Mouse (Mus musculus): ENCODE data around the gene Frat1. TPM values are rescaled to one million over a fixed set of nuclear protein-coding genes. Genes with fewer than 3 reads are reported as not detected.
A peak's percentile ranks its signal among the peaks of the same experiment; 100 is the strongest.

The Frat1 gene
- polyA plus RNA-seq, 3 experiments from 2014 or later: 7.8 to 24.9 (median 21.2) TPM

- no peak for ATAC-seq
Observed at GRCm38 (mm10) chr19:41816915-41817314, 12.9 kb upstream of the Frat1 start.

- ATAC-seq: no peak
Observed at GRCm38 (mm10) chr19:41817325-41817724, 12.4 kb upstream of the Frat1 start.

GRCm38 (mm10) chr19:41818749-41819148 is 11.0 kb upstream of the Frat1 start:
- ATAC-seq: no peak

- ATAC-seq: no peak
Observed at GRCm38 (mm10) chr19:41821436-41821835, 8.3 kb upstream of the Frat1 start.

- ATAC-seq: no peak
Observed at GRCm38 (mm10) chr19:41822589-41822988, 7.2 kb upstream of the Frat1 start.

GRCm38 (mm10) chr19:41824950-41825349 is 4.8 kb upstream of the Frat1 start:
- ATAC-seq: no peak

- ATAC-seq: no peak
Observed at GRCm38 (mm10) chr19:41826529-41826928, 3.2 kb upstream of the Frat1 start.

GRCm38 (mm10) chr19:41828941-41829340 is 829 bp upstream of the Frat1 start:
- no peak for ATAC-seq

- ATAC-seq: peak; percentile 60
Observed at GRCm38 (mm10) chr19:41830106-41831031, 599 bp downstream of the Frat1 start.

GRCm38 (mm10) chr19:41831101-41831570 is 1.4 kb downstream of the Frat1 start:
- ATAC-seq: no peak

GRCm38 (mm10) chr19:41831718-41832391 is 2.1 kb downstream of the Frat1 start:
- no peak for ATAC-seq

- no peak for ATAC-seq
Observed at GRCm38 (mm10) chr19:41832501-41833201, 2.9 kb downstream of the Frat1 start.

- ATAC-seq: no peak
Observed at GRCm38 (mm10) chr19:41835407-41835806, 5.6 kb downstream of the Frat1 start.

- no peak for ATAC-seq
Observed at GRCm38 (mm10) chr19:41835816-41836215, 6.0 kb downstream of the Frat1 start.

- ATAC-seq: no peak
Observed at GRCm38 (mm10) chr19:41836719-41837118, 6.9 kb downstream of the Frat1 start.

- no peak for ATAC-seq
Observed at GRCm38 (mm10) chr19:41837194-41837916, 7.6 kb downstream of the Frat1 start.

- ATAC-seq: no peak
Observed at GRCm38 (mm10) chr19:41837917-41838261, 8.1 kb downstream of the Frat1 start.

- no peak for ATAC-seq
Observed at GRCm38 (mm10) chr19:41838808-41839207, 9.0 kb downstream of the Frat1 start.

- ATAC-seq: no peak
Observed at GRCm38 (mm10) chr19:41839685-41840084, 9.9 kb downstream of the Frat1 start.

GRCm38 (mm10) chr19:41841105-41841750 is 11.5 kb downstream of the Frat1 start:
- ATAC-seq: no peak

GRCm38 (mm10) chr19:41842196-41842595 is 12.4 kb downstream of the Frat1 start:
- ATAC-seq: no peak

GRCm38 (mm10) chr19:41842706-41843105 is 12.9 kb downstream of the Frat1 start:
- ATAC-seq: no peak
